Mouse (Mus musculus) NIH3T3 (cell line): ENCODE data around the gene Sept3.

ENCODE experiments used
- DNase-seq: peaks from one replicate; pipeline ENCODE4 v3.0.0-alpha.2; 2012; ENCODE audit warnings: low read depth

Sept3 gene

GRCm38 (mm10) chr15:82271201-82271600 lies 3.5 kb upstream of the Sept3 start:
- DNase-seq, result peak; percentile 82

GRCm38 (mm10) chr15:82272295-82272694 lies 2.4 kb upstream of the Sept3 start:
- no peak for DNase-seq

GRCm38 (mm10) chr15:82274927-82275901 lies 521 bp downstream of the Sept3 start:
- no peak for DNase-seq

- DNase-seq, result no peak
These were observed 2.9 kb downstream of the Sept3 start for GRCm38 (mm10) chr15:82277591-82277990.

DNA sequence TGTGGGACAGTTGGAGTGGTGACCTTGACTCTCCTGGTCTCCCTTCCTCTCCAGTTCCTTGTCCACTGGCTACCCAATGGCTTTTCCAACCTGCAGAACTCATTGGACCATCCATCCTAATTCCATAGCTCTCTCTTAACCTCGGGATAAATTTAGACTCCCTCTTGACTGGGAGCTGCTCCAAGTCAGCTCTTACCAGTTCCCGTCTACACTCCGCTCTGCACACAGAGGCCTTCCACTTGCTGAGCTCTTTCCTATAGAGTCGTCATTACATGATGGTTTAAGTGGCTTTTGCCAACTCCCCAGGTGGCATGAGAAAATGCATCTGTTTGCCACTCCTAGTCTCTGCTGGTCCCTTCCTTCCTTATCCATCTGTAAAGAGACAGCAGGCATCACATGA lies 5.9 kb downstream of the Sept3 start:
- DNase-seq, result no peak

- no peak for DNase-seq
These were observed 11.5 kb downstream of the Sept3 start for GRCm38 (mm10) chr15:82286157-82286556.

DNA sequence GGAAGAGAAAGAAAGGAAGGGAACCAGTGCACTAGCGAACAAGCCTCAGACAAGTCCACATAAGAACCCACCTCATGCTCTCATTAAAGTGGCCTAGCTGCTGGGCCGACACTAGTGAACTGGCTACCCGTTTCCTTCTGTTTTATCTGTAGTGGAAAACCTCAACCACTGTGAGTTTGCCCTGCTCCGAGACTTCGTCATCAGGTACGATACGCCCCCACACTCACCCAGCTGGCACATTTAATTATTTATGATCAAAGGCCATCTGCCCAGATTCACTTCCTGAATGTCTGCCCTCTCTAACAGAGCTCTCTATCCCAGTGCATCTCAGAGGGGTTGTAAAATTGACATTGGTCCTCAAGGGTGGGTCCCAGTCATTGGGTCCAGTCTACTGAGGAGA lies 15.6 kb downstream of the Sept3 start:
- no peak for DNase-seq

GRCm38 (mm10) chr15:82292851-82293250 lies 18.2 kb downstream of the Sept3 start:
- no peak for DNase-seq

DNA sequence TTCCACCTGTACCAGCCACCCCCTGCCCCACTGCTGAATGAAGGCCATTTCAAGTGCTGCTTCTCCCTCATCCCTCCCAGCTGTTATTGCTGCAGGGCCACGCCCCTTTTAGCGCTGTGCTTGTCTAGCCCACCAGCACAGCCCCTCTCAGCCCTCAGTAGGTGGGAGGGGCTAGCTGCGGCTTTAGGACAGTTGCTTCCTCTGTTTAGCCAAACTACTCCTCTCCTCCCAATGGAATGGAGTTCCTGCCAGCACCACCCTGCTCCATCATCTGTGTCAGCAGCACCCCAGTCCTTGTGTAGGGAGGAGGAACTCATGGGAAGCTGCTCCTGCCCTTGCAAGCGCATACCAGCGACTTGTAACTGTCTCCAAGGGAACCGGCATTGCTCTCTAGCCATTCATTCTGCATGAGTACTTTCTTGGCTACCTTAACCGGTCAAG lies 18.6 kb downstream of the Sept3 start:
- no peak for DNase-seq

GRCm38 (mm10) chr15:82294059-82294458 lies 19.4 kb downstream of the Sept3 start:
- peak; percentile 29 for DNase-seq

- DNase-seq, result no peak
These were observed 24.3 kb downstream of the Sept3 start, which contains the start of gene Wbp2nl for GRCm38 (mm10) chr15:82298764-82299561. Gene Wbp2nl, plus strand, starts transcription at chr15:82298954.

GRCm38 (mm10) chr15:82307107-82307506 lies 32.4 kb downstream of the Sept3 start:
- DNase-seq, result no peak

DNA sequence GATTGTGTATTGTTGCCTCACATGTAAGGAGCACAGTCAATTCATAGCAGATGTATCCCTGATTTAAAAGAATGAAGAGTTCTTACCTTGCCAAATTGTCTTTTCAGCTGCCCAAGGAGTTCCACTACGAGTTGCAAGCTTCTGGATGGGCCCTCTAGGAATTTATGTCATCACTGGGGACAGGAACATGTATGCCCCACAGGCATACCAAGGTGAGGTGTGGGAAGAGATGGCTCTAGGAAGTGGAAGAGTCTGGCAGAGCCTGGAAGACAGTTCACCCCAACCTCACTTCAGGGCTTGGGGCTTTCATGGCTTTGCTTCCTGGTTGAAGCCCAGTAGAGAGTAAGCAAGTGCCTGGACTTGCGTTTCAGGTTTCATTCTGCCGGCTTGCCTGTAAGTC lies 33.7 kb downstream of the Sept3 start:
- DNase-seq, result no peak

GRCm38 (mm10) chr15:82317839-82318238 lies 43.1 kb downstream of the Sept3 start:
- DNase-seq, result peak; percentile 74

DNA sequence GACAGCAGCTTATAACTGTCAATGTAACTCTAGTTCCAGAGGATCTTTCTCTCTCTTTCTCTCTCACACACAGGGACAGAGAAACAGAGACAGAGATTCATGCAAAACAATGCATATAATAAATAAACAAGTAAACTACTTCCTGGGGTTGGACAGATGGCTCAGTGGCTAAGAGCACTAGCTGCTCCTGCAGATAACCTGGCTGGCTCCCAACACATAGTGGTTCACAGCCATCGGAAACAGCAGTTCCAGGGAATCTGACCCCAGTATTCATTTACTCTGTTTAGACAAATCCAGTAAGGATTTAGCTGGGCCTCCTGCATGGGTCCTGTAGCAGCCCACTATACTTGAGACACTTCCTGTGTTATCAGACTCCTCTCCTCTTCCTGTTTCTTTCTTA lies 44.9 kb downstream of the Sept3 start:
- DNase-seq, result no peak

DNA sequence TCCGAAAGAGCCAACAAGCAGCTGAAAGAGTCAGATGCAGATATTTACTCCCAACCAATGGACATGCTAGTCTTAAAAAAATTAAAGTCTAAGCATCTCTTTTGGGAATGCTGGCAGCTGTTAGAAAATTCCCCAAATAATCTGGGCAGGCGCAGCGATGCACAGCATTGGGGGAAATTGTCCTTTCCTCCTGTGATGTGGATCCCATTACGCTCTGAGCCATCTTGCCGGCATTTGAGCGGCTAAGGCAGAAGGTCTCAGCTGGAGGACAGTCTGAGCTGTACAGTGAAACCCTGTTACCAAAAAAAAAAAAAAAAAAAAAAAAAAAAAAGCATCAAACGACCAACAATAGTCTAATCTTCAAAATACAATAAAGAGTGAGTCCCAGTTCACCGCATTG lies 47.5 kb downstream of the Sept3 start:
- DNase-seq, result no peak

DNA sequence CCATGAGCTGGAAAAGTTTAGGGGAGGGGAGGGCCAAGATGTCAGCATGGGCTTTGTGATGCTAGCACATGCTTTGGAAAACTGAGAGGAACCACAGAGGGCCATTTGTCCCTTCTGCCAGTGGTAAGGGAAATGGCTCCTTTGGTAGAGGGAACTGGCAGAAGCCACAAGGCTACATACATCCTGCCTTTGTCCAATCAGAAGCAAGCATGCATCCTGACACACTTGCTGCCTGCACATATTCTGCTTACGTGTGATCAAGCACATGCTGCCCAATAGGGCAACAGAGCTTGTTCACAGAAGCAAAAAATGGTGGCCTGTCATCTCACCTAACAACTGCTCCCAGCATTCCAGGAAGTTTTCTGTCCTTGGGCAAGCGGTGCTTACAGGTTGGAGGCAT lies 50.7 kb downstream of the Sept3 start:
- no peak for DNase-seq

DNA sequence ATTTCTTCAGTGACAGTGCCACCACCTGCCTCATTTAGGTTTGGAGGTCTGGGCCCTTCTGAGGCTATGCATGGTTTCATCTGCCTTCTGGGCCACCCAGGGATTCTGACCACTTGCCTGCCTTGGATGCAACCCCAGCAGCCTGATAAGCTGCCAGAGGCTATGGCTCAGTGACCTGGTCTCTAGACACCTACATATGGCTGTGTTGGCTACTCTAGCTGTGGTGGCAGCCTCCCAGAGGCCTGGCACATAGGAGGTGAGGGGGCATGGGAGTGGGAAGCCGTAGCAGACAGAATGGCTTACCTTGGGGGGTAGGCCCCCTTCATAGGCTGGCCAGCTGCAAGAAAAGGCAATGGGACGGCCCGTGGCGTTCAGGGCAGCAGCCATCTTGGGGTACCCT lies 60.5 kb downstream of the Sept3 start:
- no peak for DNase-seq

DNA sequence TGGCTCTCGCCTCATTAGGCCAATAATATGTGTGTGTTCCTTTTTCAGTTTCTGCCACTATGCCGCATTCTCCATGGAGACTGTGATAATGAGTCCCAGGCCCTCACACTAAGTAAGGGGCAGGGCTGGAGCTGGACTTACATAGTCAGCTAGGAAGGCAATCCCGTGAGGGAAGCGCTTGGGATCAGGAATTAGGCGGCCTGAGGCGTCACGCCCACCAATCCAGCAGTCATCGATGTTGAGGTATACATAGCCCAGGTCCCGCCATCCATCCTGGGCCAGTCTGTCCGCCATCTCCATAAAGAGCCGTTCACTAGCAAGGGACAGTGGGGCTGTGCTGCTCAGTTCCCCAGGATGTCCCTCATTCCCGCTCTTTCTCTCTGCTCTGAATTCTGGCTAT lies 61.9 kb downstream of the Sept3 start:
- no peak for DNase-seq

GRCm38 (mm10) chr15:82337875-82338274 lies 63.2 kb downstream of the Sept3 start:
- peak; percentile 38 for DNase-seq

GRCm38 (mm10) chr15:82338593-82339112 lies 64.0 kb downstream of the Sept3 start, which contains the start of the genes Naga, Pheta2 and Smdt1:
Gene Naga, minus strand, starts transcription at chr15:82338925.
Gene Pheta2, plus strand, starts transcription at chr15:82338942.
Gene Smdt1, plus strand, starts transcription at chr15:82338959.
- DNase-seq, result peak; percentile 99

DNA sequence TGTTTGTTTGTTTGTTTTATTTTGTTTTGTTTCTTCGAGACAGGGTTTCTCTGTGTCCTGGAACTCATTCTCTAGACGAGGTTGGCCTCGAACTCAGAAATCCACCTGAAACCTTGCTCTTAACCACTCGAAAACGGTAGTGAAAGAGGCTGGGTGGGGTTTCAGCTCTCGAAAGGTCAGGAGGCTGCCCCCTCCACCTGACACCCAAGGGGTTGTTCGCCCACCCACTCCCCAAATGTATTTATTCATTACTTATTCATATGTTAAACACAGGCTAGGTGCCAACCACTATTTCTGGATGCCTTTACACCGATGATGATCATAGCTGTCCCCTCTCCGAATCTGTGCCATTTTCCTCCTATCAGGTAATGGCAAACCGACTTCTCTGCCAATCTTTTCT lies 64.5 kb downstream of the Sept3 start:
- no peak for DNase-seq
